Mouse (Mus musculus): Measurements from ENCODE around the gene Edaradd.

The Edaradd gene

DNA sequence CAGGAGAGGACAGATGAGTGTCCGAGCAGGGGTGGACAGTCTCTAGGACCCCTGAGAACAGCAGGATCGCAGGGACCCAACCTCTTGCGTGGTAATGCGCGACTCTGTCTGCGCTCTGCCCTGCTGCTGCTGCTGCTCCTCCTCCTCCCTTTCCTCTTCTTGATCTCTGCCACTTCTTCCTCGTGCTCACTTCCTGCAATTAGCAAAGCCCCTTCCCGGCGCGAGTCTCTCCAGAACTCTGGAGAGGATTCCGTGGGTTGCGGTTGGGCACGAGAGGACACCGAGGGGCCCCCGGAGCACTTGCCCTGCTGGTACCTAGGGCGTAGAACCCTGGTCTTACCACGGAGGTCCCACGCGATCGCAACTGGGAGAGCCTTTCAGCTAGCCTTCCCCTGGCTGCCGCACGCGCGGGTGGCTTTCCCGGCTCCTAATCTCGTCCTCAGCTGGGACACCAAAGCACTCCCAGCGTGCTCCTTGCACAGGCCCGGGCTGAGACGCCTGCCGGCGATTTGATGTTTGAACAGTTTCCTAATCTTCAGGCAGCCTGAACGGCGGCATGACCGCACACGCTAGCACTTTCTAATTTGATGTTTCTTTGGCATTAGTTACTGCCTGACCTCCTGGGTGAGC, at the start of gene Edaradd:
TSS of gene Edaradd (minus strand) at position 484 of the 630 bp plus-strand sequence.
- no peak for DNase-seq (ENCODE audit: low spot score)

GRCm38 (mm10) chr13:12569741-12570140, 49.5 kb upstream of the Edaradd start:
- no peak for DNase-seq (ENCODE audit: low spot score)

DNA sequence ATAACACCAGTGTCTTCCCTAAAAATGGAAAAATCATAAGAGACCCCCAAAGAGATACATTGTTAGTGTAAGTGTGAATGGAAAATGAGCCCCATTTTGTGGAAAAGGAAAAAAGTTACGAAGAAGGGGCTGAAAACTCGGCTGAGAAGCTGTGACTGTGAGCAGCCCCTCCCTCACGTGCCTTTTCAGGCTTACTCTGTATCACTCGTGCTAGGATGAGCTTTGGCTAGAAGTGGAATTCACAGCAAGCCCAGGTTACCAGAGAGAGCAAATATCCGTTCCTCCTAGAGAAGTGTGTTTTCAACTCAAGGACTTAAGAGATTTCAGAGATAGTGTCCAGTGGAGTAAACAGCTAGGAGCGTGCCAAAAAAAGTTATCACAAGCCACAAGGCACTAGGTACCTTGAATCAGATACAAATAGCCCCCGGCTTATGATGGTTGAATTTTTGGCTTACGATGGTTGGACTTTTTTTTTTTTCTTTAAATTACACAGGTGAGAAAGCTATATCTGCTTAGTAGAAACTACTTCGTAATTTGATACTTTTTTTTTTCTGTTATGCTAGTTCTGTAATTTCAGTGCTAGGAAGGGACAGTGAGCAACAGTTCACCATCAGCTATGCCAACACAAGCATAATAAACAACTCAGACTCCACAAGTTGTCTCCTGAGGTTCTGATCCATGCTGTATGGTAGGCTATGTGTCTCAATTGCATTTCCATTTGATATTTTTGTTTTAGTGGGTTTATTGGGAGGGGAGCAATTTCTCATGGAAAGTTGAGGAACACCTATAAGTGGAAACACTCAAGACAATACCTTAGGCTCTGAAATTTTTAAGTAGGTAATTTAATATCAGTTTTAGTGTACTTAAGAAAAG, 48.6 kb upstream of the Edaradd start:
- no peak for DNase-seq (ENCODE audit: low spot score)

DNA sequence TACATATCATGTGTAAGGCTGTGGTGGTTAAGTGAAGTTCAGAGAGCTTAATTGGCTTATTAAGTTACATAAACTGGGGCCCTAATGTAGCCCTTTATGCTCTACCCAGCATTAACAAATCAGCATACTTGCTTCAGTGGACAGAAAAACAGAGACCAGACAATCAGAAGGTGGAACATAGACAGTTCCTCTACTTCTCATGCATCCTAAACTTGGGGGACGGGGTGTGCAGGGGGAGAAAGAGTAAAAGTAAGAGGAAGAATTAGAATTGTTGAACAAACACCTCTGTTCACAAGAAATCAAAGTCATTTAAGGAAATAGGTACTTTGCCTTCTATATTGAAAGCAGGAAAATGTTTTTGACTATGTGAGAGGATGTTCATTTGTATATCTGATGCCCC, 47.7 kb upstream of the Edaradd start:
- no peak for DNase-seq (ENCODE audit: low spot score)

- DNase-seq (ENCODE audit: low spot score): peak; percentile 83
Observed at GRCm38 (mm10) chr13:12565621-12566390, 45.6 kb upstream of the Edaradd start, which contains the start of gene Ero1lb. TSS of gene Ero1lb (plus strand) at chr13:12565874.

- DNase-seq (ENCODE audit: low spot score): no peak
Observed at GRCm38 (mm10) chr13:12562256-12562655, 42.0 kb upstream of the Edaradd start.

GRCm38 (mm10) chr13:12561729-12562128, 41.5 kb upstream of the Edaradd start:
- DNase-seq (ENCODE audit: low spot score): no peak

DNA sequence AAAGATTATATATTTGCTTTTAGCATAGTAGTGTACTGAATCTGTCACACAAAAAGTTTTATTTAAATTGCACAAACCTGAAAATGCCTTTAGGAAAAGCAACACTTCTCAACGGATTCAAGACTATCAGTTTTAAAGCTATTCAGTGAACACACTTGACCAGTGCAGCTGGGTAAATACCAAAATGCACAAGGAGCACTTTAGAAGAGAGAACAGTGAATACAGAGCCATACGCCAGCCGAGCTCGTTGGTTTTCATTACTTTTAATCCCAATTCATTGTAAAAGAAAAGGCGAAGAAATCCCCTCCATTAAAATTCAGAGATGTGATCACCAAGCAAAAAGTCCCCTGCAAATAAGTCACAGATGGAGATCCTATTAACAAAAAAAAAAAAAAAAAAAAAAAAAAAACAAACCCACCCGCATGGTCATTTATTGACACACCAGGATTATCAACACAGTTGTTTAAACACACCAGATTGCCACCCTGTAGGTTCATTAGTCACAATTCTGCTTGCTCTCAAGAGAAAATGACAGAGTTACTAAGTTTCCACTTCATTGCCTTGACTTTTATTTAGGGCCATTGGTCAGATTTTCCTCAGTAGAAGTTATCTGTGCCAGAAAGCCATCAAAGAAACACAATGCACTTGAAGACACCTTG, 39.4 kb upstream of the Edaradd start:
- no peak for DNase-seq (ENCODE audit: low spot score)

DNA sequence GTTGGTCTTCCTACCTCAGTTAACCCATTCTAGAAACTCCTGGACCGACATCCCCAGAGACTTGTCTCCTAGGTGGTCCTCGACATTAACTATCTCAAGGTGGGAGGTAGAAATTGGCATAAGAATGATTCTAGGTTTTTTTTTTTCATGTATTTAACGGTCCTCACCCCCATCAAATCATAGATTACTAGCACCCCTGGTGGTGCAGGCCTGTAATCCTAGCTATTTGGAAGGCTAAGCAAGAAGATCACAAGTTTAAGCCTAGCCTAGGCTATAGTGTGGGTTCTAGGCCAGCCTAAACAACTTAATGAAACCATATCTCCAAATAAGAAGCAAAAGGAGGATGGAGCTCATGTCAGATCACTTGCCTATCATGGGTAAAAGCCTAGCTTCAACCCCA, 38.8 kb upstream of the Edaradd start:
- DNase-seq (ENCODE audit: low spot score): no peak

DNA sequence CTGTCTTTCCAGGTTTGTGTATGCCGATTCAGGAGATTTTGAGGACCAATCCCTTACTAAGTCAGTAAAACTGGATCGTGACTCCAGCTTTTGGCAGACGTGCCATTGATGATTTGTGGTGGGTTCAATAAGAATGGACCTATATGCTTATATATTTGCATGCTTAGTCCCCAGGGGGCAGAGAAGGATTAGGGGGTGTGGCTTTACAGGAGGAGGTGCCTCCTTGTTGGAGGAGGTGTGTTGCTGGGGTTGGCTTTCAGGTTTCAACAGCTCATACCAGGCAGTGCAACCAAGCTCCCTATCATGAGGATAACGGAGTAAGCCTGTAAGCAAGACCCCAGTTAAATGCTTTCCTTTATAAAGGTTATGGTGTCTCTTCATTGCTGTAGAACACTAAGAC, 34.0 kb upstream of the Edaradd start:
- DNase-seq (ENCODE audit: low spot score): no peak

DNA sequence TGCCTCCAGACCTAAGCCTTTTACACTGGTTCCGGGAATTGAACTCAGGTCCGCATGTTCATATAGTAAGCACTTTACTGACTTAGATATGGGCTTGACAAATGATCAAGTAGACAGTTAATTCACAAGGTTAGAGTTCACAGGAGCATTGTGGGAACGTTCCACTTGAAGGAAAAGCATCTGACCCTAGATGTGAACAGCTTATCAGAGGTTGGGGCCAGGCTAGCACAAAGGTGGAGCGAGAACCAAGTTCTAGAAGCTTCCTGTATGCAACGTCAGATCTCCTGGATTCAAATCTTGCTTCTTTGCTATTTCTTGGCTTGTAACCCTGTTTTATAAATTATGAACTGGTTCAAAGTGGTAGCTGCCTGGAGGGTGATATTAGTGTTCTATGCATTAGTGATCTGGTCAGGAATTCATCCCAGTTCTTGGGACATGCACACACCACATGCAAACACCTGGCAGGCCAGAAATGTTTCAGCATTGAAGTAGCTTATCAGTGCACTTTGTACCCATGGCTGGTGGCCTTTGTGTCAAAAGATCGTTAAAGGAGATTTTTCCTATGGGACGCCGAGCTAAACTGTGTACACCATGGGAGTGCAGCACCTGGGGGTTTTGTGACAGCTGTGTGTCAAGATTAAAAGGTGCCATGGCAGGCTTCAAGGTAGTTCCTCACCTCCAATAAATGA, 23.8 kb upstream of the Edaradd start:
- DNase-seq (ENCODE audit: low spot score): no peak

GRCm38 (mm10) chr13:12543246-12543645, 23.0 kb upstream of the Edaradd start:
- DNase-seq (ENCODE audit: low spot score): no peak

- peak; percentile 21 for DNase-seq (ENCODE audit: low spot score)
Observed at GRCm38 (mm10) chr13:12542006-12542981, 22.1 kb upstream of the Edaradd start.

GRCm38 (mm10) chr13:12540119-12540518, 19.9 kb upstream of the Edaradd start:
- no peak for DNase-seq (ENCODE audit: low spot score)

DNA sequence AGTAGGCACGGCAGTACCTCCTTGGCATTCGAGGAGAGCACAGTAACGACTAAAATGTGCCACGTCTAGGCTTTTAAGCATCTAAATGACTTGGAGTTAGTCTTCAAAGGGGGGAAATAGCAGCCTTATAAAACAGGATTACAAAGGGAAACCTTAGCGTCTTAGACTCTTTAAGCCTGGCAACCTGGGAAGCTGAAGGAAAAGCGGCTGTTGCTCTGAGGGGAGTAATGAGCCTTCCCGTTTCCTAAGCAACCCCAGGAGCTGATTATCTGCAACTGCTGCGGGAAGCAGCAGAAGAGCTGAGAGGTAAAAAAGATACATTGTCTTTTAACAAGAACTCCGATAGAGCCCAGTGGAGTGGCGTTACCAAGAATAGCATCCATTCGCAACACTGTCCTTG, 19.5 kb upstream of the Edaradd start:
- DNase-seq (ENCODE audit: low spot score): no peak

- no peak for DNase-seq (ENCODE audit: low spot score)
Observed at GRCm38 (mm10) chr13:12537971-12538370, 17.7 kb upstream of the Edaradd start.

- no peak for DNase-seq (ENCODE audit: low spot score)
Observed at GRCm38 (mm10) chr13:12534628-12535027, 14.4 kb upstream of the Edaradd start.

DNA sequence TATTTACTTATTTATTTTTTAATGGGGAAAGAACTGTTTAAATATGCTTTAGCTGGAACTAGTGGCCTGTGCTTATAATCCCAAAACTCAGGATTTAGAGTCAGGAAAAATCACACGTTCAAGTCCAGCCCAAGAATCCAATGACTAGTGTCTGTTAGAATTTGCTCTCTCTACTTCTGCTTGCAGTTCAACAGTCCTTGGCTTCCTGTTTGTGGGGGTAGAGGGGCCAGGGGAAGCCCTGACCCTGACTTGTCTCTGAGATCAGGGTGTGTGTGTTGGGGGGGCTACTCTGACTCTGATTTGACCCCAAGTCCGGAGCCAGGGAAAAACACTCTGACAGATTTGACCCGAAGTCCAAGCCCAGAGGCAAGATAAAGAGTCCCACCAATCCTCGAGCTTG, 5.4 kb upstream of the Edaradd start:
- DNase-seq (ENCODE audit: low spot score): no peak

DNA sequence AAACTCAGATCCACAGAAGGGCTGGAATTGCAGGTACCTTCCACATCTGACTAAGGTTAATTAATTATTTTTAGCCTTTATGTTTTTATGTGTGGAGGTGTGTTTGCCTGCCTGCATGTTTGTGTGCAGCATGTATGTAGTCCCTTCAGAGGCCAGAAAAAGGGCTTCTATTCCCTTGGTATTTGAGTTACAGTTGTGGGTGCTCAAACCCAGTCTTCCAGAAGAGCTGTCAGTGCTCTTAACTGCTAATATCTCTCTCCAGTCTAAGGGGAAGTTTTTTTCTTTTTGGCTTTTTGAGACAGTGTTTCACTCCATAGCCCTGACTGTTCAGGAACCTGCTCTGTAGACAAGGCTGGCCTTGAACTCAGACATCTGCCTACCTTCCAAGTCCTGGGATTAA, 2.1 kb upstream of the Edaradd start:
- DNase-seq (ENCODE audit: low spot score): no peak

DNA sequence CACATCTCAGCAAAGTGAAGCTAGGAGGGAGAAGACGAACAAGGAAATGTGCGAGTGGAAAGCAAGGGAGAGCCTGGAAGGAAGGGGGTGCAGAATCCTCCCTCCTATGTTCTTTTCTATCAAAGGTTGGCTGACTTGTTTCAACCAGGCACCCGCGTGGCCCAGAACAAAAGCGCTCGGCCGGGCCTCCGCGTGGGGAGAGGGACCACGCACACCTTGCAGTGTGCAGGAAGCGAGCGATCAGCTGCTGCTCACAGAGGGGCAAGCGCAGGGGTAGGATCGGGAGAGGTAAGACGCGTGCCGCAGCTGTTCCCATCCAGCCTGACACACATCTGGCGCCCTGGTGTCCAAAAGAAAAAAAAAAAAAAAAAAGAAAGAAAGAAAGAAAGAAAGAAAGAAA, 867 bp downstream of the Edaradd start:
- no peak for DNase-seq (ENCODE audit: low spot score)
